Mouse (Mus musculus) liver, embryonic 13.5 days (tissue): ENCODE results near the gene Arhgef10l. TPM values are rescaled to one million over a fixed set of nuclear protein-coding genes. Genes with fewer than 3 reads are reported as not detected.

Experiments used
- ATAC-seq: fragments of 200-750 bp; cut with Nextera tagmentation; 2 replicates; pipeline ENCODE4 v1.8.0; 2017; ENCODE audit warnings: low read depth, mild to moderate bottlenecking, moderate number of reproducible peaks, moderate library complexity
- DNase-seq: peaks from one replicate; pipeline ENCODE4 v3.0.0; 2022
- H3K27ac ChIP-seq: fragments of 300-500 bp; sonication (generic); 2 replicates; pipeline ENCODE4 v1.5.1; 2015; ENCODE audit warnings: moderate library complexity, mild to moderate bottlenecking, inconsistent platforms
- H3K27me3 ChIP-seq: fragments of 300-500 bp; sonication (generic); 2 replicates; pipeline ENCODE4 v1.6.1; 2015; ENCODE audit warnings: mild to moderate bottlenecking, inconsistent platforms
- H3K36me3 ChIP-seq: fragments of 300-500 bp; sonication (generic); 2 replicates; pipeline ENCODE4 v1.6.1; 2015; ENCODE audit warnings: mild to moderate bottlenecking, inconsistent platforms
- H3K4me1 ChIP-seq: fragments of 300-500 bp; sonication (generic); replicated peaks from 2 replicates; pipeline ENCODE4 v1.6.1; 2015; ENCODE audit warnings: inconsistent platforms
- H3K4me2 ChIP-seq: fragments of 300-500 bp; sonication (generic); 2 replicates; pipeline ENCODE4 v1.6.1; 2015; ENCODE audit warnings: inconsistent platforms, mild to moderate bottlenecking, moderate library complexity
- H3K4me3 ChIP-seq: fragments of 300-500 bp; sonication (generic); replicated peaks from 2 replicates; pipeline ENCODE4 v1.5.1; 2015; ENCODE audit warnings: mild to moderate bottlenecking, inconsistent platforms
- H3K9ac ChIP-seq: fragments of 300-500 bp; sonication (generic); 2 replicates; pipeline ENCODE4 v1.6.1; 2015; ENCODE audit warnings: mild to moderate bottlenecking, inconsistent platforms
- H3K9me3 ChIP-seq: fragments of 300-500 bp; sonication (generic); replicated peaks from 2 replicates; pipeline ENCODE4 v1.6.1; 2016; ENCODE audit warnings: inconsistent platforms
- WGBS: fragments of 180-500 bp; shearing (Covaris S2); methylation state at CpG from one replicate; pipeline ENCODE4 v1.1.7; 2015; ENCODE audit not compliant: insufficient replicate concordance; 5-methylcytosine and 5-hydroxymethylcytosine counted together
- microRNA-seq: library from miRNA; unstranded; fragments of <30 nt; microRNA quantifications from one replicate; pipeline ENCODE4, GENCODE M21; 2016
- polyA plus RNA-seq: library from polyadenylated mRNA; unstranded; fragments of >200 nt; fragmentation: Nextera tagmentation; extraction: Ambion mirVana; gene quantifications from 2 replicates; pipeline ENCODE4 v1.2.1, GENCODE M21; 2015

Gene Arhgef10l
- polyA plus RNA-seq, 1 experiment from 2014 or later = 2.7 TPM

DNA sequence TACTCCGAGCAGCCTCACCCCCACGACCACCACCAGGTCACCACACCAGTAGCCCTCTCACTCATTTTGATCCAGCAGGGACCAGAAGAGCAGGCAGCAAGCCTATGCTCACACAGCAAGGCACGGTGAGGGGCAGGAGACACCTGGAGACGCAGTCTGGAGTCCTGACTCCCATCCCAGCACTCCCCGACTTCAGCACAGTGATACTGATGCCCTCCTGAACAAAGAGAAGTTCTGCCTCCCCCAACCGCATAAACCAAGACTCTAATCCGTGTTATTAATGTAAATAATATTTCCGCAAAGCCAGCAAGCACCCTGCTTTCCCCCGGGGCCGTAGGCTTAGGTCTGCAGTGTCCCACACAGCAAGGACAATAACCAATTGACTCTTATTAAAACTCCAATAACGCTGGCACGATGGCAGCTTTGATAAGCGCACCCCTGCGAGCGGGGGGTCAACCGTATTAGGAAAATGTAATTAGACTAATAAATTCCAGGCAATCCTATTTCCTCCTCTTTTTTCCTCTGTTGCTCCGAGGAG lies 198.5 kb downstream of the Arhgef10l start:
- DNase-seq (no peak), ATAC-seq (no peak)
- H3K9me3 ChIP-seq = peaks cover 10% of the 10 kb centered on the region; the same call in 1 of the 2 replicates
- no peak overlapping the region for H3K4me3 ChIP-seq
- H3K4me1 ChIP-seq = no peaks in the 10 kb centered on the region
- WGBS = 69% methylated on average over 17 of the region's 17 CpGs
- no peak overlapping the region for H3K27ac ChIP-seq
- H3K9ac ChIP-seq = no peak overlapping the region
- H3K27me3 ChIP-seq = no peaks in the 10 kb centered on the region
- no peaks in the 10 kb centered on the region for H3K36me3 ChIP-seq
- H3K4me2 ChIP-seq = no peak overlapping the region

Small RNAs within 50 kb of the gene (microRNA-seq; reads per million reads assigned to microRNA genes)
- gene Gm23045 = not detected

Other genes with a start within 250 kb of the Arhgef10l start
- gene Rcc2, start 34.5 kb upstream of the Arhgef10l start, polyA plus RNA-seq = 20.6 and 25.7 TPM in 2 replicates
- not detected in 2 replicates for gene Padi6, start 76.6 kb upstream of the Arhgef10l start, polyA plus RNA-seq
- 0.36 and 0.37 TPM in 2 replicates for gene Padi4, start 108.2 kb upstream of the Arhgef10l start, polyA plus RNA-seq
- gene Padi3, start 144.6 kb upstream of the Arhgef10l start, polyA plus RNA-seq = 0.21 and 0.23 TPM in 2 replicates
- gene Padi1, start 179.8 kb upstream of the Arhgef10l start, polyA plus RNA-seq = 0.03 and 0.06 TPM in 2 replicates
- 1.9 and 2.4 TPM in 2 replicates for gene Padi2, start 240.3 kb upstream of the Arhgef10l start, polyA plus RNA-seq